Mouse (Mus musculus): ENCODE measurements around the gene Eps15l1. TPM values are rescaled to one million over a fixed set of nuclear protein-coding genes. Genes with fewer than 3 reads are reported as not detected.
A peak's percentile ranks its signal among the peaks of the same experiment; 100 is the strongest.

Eps15l1 gene
- total and polyA plus RNA-seq, 3 experiments: 19.1 to 40.8 TPM; not detected in 1

DNA sequence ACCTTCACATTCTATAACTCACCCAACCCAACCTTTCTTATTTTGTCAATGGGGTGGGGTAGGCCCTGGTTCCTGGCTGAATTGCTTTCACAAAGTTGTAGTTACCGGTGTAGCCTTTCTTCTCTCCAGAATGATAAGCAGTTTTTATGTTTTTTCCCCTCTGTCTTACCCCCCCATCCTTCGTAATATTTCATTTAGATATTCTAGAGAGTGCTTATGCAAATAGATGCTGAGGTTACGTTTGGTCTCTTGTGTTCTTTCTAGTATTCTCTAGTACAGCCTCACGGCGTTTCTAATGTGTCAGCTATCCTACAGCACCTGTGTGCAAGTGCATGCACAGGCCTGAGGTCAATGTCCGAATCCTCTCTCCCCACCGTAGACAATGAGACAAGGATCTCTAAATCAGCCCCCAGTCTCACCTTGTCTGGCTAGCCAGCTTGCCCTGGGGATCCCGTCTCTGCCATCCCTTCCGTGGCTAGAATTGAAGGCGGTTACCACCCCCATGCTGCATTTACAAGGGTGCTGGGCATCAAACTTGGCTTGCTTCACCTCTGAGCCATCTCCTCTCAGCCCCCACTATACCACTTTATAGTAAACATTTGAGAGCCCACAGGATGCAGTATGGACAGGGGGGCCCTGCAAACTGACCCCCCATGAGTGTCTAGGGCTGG lies 97.1 kb downstream of the Eps15l1 start:
- H3K4me3 ChIP-seq (ENCODE audit: control insufficient read depth in 1 of 2, insufficient read depth in 1 of 2, low read depth in 2 of 2, low read length in 2 of 2): no peak overlapping the region
- H3K27ac ChIP-seq (ENCODE audit: control insufficient read depth, low read depth, low read length): no peak overlapping the region
- H3K27me3 ChIP-seq (ENCODE audit: control insufficient read depth in 1 of 2, insufficient read depth in 2 of 2, low read length in 2 of 2): no peaks in the 10 kb centered on the region
- H3K79me2 ChIP-seq (ENCODE audit: control insufficient read depth, insufficient read depth, low read length, poor library complexity): no peaks in the 10 kb centered on the region
- DNase-seq (ENCODE audit: low read depth, low spot score): no peak
- TF ChIP-seq MAFK (IDR thresholded peaks at IDR 0.05; ENCODE audit: borderline replicate concordance, low read depth, low read length) (no peak), MAX (IDR thresholded peaks at IDR 0.05; ENCODE audit: low read length) (no peak), ELF1 (IDR thresholded peaks at IDR 0.05; ENCODE audit: low read depth, low read length) (no peak), HCFC1 (IDR thresholded peaks at IDR 0.05; ENCODE audit: low read depth, low read length) (no peak)
- peaks cover 0 to 7% of the 10 kb centered on the region in 2 experiments; a peak in 1 of 4 replicates for H3K4me1 ChIP-seq (ENCODE audit: control insufficient read depth in 1 of 2, insufficient read depth in 2 of 2, low read length in 2 of 2)
- no peak overlapping the region for H3K9ac ChIP-seq (ENCODE audit: control insufficient read depth, low read depth, low read length, poor library complexity, severe bottlenecking)
- H3K9me3 ChIP-seq (replicated peaks; ENCODE audit: insufficient read depth, low read length): no peaks in the 10 kb centered on the region
- H3K36me3 ChIP-seq (ENCODE audit: control insufficient read depth in 1 of 2, insufficient read depth in 2 of 2, low read length in 2 of 2): no peaks in the 10 kb centered on the region

DNA sequence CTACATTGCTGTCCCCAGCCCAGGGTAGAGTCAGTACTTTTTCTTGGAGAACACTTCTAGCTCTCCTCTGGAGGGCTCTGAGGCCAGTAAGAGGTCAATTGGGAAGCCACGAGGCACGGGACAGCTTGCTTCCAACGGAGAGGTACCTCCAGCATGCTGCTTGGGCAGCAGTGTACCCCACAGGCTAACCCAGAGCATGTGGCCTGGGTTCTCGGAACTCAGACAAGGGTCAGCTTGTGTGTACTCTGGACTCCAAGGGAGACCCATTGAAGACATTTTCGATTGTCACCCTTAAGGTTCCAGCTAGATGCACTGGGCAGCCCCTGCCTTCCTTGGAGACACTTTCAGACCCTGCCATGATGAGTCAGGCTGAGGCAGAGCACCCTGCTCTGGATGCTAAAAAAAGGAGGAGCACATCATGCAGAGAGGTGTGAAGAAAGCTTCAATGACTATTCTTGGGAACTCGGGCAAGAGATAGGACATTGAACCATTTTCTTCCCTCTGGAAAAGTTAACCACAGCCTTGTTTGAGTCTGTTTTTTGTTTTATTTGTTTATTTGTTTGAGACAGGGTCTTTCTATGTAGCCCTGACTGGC lies 98.0 kb downstream of the Eps15l1 start:
- Histone ChIP-seq H3K79me2 (ENCODE audit: control insufficient read depth, insufficient read depth, low read length, poor library complexity) (no peaks in the 10 kb centered on the region), H3K36me3 (ENCODE audit: control insufficient read depth in 1 of 2, insufficient read depth in 2 of 2, low read length in 2 of 2) (no peaks in the 10 kb centered on the region), H3K27me3 (ENCODE audit: control insufficient read depth in 1 of 2, insufficient read depth in 2 of 2, low read length in 2 of 2) (no peaks in the 10 kb centered on the region), H3K27ac (ENCODE audit: control insufficient read depth, low read depth, low read length) (no peak overlapping the region), H3K4me3 (ENCODE audit: control insufficient read depth in 1 of 2, insufficient read depth in 1 of 2, low read depth in 2 of 2, low read length in 2 of 2) (no peak overlapping the region; a peak in 1 of 4 replicates), H3K9ac (ENCODE audit: control insufficient read depth, low read depth, low read length, poor library complexity, severe bottlenecking) (no peak overlapping the region), H3K9me3 (replicated peaks; ENCODE audit: insufficient read depth, low read length) (no peaks in the 10 kb centered on the region), H3K4me1 (ENCODE audit: control insufficient read depth in 1 of 2, insufficient read depth in 2 of 2, low read length in 2 of 2) (peaks cover 0 to 7% of the 10 kb centered on the region in 2 experiments; a peak in 1 of 4 replicates)
- no peak for TF ChIP-seq MAFK (IDR thresholded peaks at IDR 0.05; ENCODE audit: borderline replicate concordance, low read depth, low read length)
- no peak for DNase-seq (ENCODE audit: low read depth, low spot score)

- H3K9me3 ChIP-seq (replicated peaks; ENCODE audit: insufficient read depth, low read length): no peaks in the 10 kb centered on the region
- H3K4me1 ChIP-seq (ENCODE audit: control insufficient read depth in 1 of 2, insufficient read depth in 2 of 2, low read length in 2 of 2): peaks cover 0 to 9% of the 10 kb centered on the region in 2 experiments; a peak in 1 of 4 replicates
- peak; percentile 56 for DNase-seq (ENCODE audit: low read depth, low spot score)
- H3K36me3 ChIP-seq (ENCODE audit: control insufficient read depth in 1 of 2, insufficient read depth in 2 of 2, low read length in 2 of 2): no peaks in the 10 kb centered on the region
- H3K9ac ChIP-seq (ENCODE audit: control insufficient read depth, low read depth, low read length, poor library complexity, severe bottlenecking): no peak overlapping the region
- H3K27me3 ChIP-seq (ENCODE audit: control insufficient read depth in 1 of 2, insufficient read depth in 2 of 2, low read length in 2 of 2): no peaks in the 10 kb centered on the region
- H3K4me3 ChIP-seq (ENCODE audit: control insufficient read depth in 1 of 2, insufficient read depth in 1 of 2, low read depth in 2 of 2, low read length in 2 of 2): peak overlapping the region; percentile 39 to 45
- H3K27ac ChIP-seq (ENCODE audit: control insufficient read depth, low read depth, low read length): no peak overlapping the region
- no peaks in the 10 kb centered on the region for H3K79me2 ChIP-seq (ENCODE audit: control insufficient read depth, insufficient read depth, low read length, poor library complexity)
- TF ChIP-seq ETS1 (IDR thresholded peaks at IDR 0.05; ENCODE audit: low read depth, low read length) (peak; percentile 67), NRF1 (IDR thresholded peaks at IDR 0.05; ENCODE audit: insufficient read depth, low read depth, low read length, poor library complexity, severe bottlenecking) (no peak), EP300 (IDR thresholded peaks at IDR 0.05; ENCODE audit: low read depth in 1 of 2, low read length in 2 of 2) (peak in 1 of 2 experiments; percentile 47; a peak in 2 of 4 replicates), GATA1 (IDR thresholded peaks at IDR 0.05; ENCODE audit: low read depth, low read length) (no peak), SIN3A (IDR thresholded peaks at IDR 0.05; ENCODE audit: low read length) (no peak), POLR2A (IDR thresholded peaks at IDR 0.05; ENCODE audit: control insufficient read depth in 1 of 2, insufficient read depth in 1 of 2, low read depth in 1 of 2, low read length in 2 of 2, poor library complexity in 1 of 2) (no peak), ELF1 (IDR thresholded peaks at IDR 0.05; ENCODE audit: low read depth, low read length) (no peak), MAZ (IDR thresholded peaks at IDR 0.05; ENCODE audit: low read depth, low read length) (no peak), MAFK (IDR thresholded peaks at IDR 0.05; ENCODE audit: borderline replicate concordance, low read depth, low read length) (no peak), RCOR1 (IDR thresholded peaks at IDR 0.05; ENCODE audit: low read depth, low read length) (peak; percentile 87), TBP (IDR thresholded peaks at IDR 0.05; ENCODE audit: low read depth, low read length) (no peak), POLR2AphosphoS5 (IDR thresholded peaks at IDR 0.05; ENCODE audit: borderline replicate concordance, low read depth, low read length) (no peak), NELFE (IDR thresholded peaks at IDR 0.05; ENCODE audit: low read depth, low read length) (no peak), SMC3 (IDR thresholded peaks at IDR 0.05; ENCODE audit: low read depth, low read length) (0 out of 2 replicates have a peak, but pooled peaks have one; percentile 5), USF2 (IDR thresholded peaks at IDR 0.05; ENCODE audit: borderline replicate concordance in 1 of 2, insufficient read depth in 1 of 2, low read depth in 1 of 2, low read length in 2 of 2) (no peak), USF1 (IDR thresholded peaks at IDR 0.05; ENCODE audit: low read depth, low read length) (no peak), MYB (IDR thresholded peaks at IDR 0.05; ENCODE audit: low read depth, low read length) (no peak), POLR2AphosphoS2 (IDR thresholded peaks at IDR 0.05; ENCODE audit: low read length) (no peak)
Measured at GRCm38 (mm10) chr8:72322471-72322889, 98.8 kb downstream of the Eps15l1 start.
